Mouse (Mus musculus) E14TG2a.4 (cell line): Measurements from ENCODE around the gene Snrpa.

Experiments used
- CTCF ChIP-seq: conservative IDR thresholded peaks from 2 replicates; pipeline ENCODE4 v1.5.1; 2014; ENCODE audit warnings: low read length
- NANOG ChIP-seq: IDR thresholded peaks from 2 replicates; pipeline ENCODE4 v1.6.1; 2014; ENCODE audit warnings: borderline replicate concordance, low read length, mixed read lengths
- POU5F1 ChIP-seq: IDR thresholded peaks from 2 replicates; pipeline ENCODE4 v1.6.1; 2014; ENCODE audit warnings: low read length, borderline replicate concordance

DNA sequence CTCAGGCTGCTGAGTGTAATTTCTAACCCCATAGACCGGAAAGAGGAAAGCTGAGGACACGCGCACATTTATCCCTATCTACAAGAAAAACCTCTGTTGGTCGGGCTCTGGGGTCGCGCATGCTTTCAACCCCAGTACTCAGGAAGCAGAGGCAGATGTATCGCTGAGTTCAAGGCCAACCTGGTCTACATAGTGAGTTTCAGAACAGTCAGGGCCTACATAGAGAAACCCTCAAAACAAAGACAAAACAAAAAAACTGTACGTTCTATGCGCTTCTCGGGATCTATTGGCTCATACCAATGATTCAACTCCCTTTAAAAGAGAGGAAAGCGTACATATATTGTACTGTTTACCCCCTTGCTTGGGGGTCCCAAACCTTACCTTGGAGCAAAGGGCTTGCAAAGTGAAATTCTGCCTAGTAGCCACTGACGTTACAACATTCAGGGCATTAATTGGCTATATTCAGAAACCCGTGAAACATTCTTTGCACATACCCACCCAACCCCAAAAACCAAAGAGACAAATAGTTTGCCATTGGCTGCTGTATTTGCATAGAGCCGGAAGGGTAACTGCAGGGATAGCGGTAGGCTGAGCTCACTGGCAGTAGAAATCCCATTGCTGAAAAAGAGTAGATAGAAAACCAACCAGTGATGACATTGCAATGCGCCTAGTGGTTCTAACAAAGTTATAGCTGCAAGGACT lies 16.7 kb downstream of the Snrpa start:
- TF ChIP-seq CTCF (no peak), POU5F1 (no peak), NANOG (no peak)
